Mouse (Mus musculus) brown adipose tissue, adult 24 weeks (tissue): ENCODE results near the gene Prr5l. TPM values are rescaled to one million over a fixed set of nuclear protein-coding genes. Genes with fewer than 3 reads are reported as not detected.

Experiments used
- H3K27ac ChIP-seq: fragments of 200-500 bp; replicated peaks from 2 replicates; pipeline ENCODE4 v1.5.1; 2012; ENCODE audit warnings: low read depth, mild to moderate bottlenecking, low read length
- H3K4me1 ChIP-seq: fragments of 200-500 bp; 2 replicates; pipeline ENCODE4 v1.6.1; 2012; ENCODE audit warnings: low read length, mixed read lengths; ENCODE audit not compliant: control insufficient read depth, insufficient read depth, insufficient read length
- H3K4me3 ChIP-seq: fragments of 200-500 bp; 2 replicates; pipeline ENCODE4 v1.5.1; 2012; ENCODE audit warnings: low read depth, mild to moderate bottlenecking, low read length, moderate library complexity; ENCODE audit not compliant: insufficient read depth
- polyA plus RNA-seq: library from polyadenylated mRNA; stranded (reverse); fragments of >200 nt; gene quantifications from 2 replicates; pipeline ENCODE4 v1.2.4, GENCODE M21; 2012; ENCODE audit not compliant: missing spikeins, insufficient read depth, insufficient read length

The Prr5l gene
- polyA plus RNA-seq, 1 experiment, result 1.7 TPM

GRCm38 (mm10) chr2:101792130-101792529 is 90.7 kb downstream of the Prr5l start:
- no peaks in the 10 kb centered on the region; the same call in 1 of the 2 replicates for H3K4me1 ChIP-seq
- H3K27ac ChIP-seq, result no peak overlapping the region
- no peak overlapping the region for H3K4me3 ChIP-seq

GRCm38 (mm10) chr2:101783255-101783654 is 99.6 kb downstream of the Prr5l start:
- Histone ChIP-seq H3K4me3 (no peak overlapping the region), H3K27ac (no peak overlapping the region), H3K4me1 (no peaks in the 10 kb centered on the region)

- H3K27ac ChIP-seq, result no peak overlapping the region
- H3K4me1 ChIP-seq, result no peaks in the 10 kb centered on the region
- H3K4me3 ChIP-seq, result no peak overlapping the region
Measured at GRCm38 (mm10) chr2:101781357-101781777, 101.5 kb downstream of the Prr5l start.

- H3K4me1 ChIP-seq, result no peaks in the 10 kb centered on the region
- no peak overlapping the region for H3K27ac ChIP-seq
- H3K4me3 ChIP-seq, result no peak overlapping the region
Measured at GRCm38 (mm10) chr2:101778080-101778479, 104.7 kb downstream of the Prr5l start.

GRCm38 (mm10) chr2:101763503-101763902 is 119.3 kb downstream of the Prr5l start:
- Histone ChIP-seq H3K27ac (peak overlapping the region; percentile 6; the same call in 1 of the 2 replicates), H3K4me3 (no peak overlapping the region), H3K4me1 (peaks cover 13% of the 10 kb centered on the region)

- H3K4me1 ChIP-seq, result peaks cover 13% of the 10 kb centered on the region
- H3K4me3 ChIP-seq, result no peak overlapping the region
- H3K27ac ChIP-seq, result peak overlapping the region; percentile 63
Measured at GRCm38 (mm10) chr2:101762955-101763386, 119.9 kb downstream of the Prr5l start.

GRCm38 (mm10) chr2:101762405-101762804 is 120.4 kb downstream of the Prr5l start:
- peak overlapping the region; percentile 63 for H3K27ac ChIP-seq
- H3K4me3 ChIP-seq, result no peak overlapping the region
- peaks cover 13% of the 10 kb centered on the region for H3K4me1 ChIP-seq

- H3K27ac ChIP-seq, result no peak overlapping the region
- peaks cover 13% of the 10 kb centered on the region for H3K4me1 ChIP-seq
Measured at GRCm38 (mm10) chr2:101761898-101762297, 120.9 kb downstream of the Prr5l start.

GRCm38 (mm10) chr2:101759523-101760277 is 123.1 kb downstream of the Prr5l start:
- Histone ChIP-seq H3K4me1 (peaks cover 13% of the 10 kb centered on the region), H3K4me3 (no peak overlapping the region), H3K27ac (no peak overlapping the region)

More at GRCm38 (mm10) chr2:101761898-101762297, 120.9 kb downstream of the Prr5l start:
- no peak overlapping the region for H3K4me3 ChIP-seq

GRCm38 (mm10) chr2:101757806-101758205 is 125.0 kb downstream of the Prr5l start:
- Histone ChIP-seq H3K4me3 (no peak overlapping the region), H3K27ac (no peak overlapping the region), H3K4me1 (peaks cover 9% of the 10 kb centered on the region)

GRCm38 (mm10) chr2:101756069-101756753 is 126.6 kb downstream of the Prr5l start:
- peaks cover 9% of the 10 kb centered on the region for H3K4me1 ChIP-seq
- no peak overlapping the region for H3K4me3 ChIP-seq
- no peak overlapping the region for H3K27ac ChIP-seq

GRCm38 (mm10) chr2:101754939-101755555 is 127.8 kb downstream of the Prr5l start:
- H3K4me1 ChIP-seq, result peaks cover 9% of the 10 kb centered on the region
- 0 out of 2 replicates have a peak overlapping the region, but pooled peaks have one; percentile 4 for H3K27ac ChIP-seq
- H3K4me3 ChIP-seq, result no peak overlapping the region

GRCm38 (mm10) chr2:101754428-101754827 is 128.4 kb downstream of the Prr5l start:
- no peak overlapping the region for H3K27ac ChIP-seq
- peaks cover 9% of the 10 kb centered on the region for H3K4me1 ChIP-seq
- no peak overlapping the region for H3K4me3 ChIP-seq

GRCm38 (mm10) chr2:101752979-101753378 is 129.8 kb downstream of the Prr5l start:
- peak overlapping the region; percentile 73 for H3K27ac ChIP-seq
- no peak overlapping the region for H3K4me3 ChIP-seq
- peaks cover 9% of the 10 kb centered on the region for H3K4me1 ChIP-seq

- no peak overlapping the region for H3K4me3 ChIP-seq
- peaks cover 9% of the 10 kb centered on the region for H3K4me1 ChIP-seq
- peak overlapping the region; percentile 73 for H3K27ac ChIP-seq
Measured at GRCm38 (mm10) chr2:101752402-101752801, 130.4 kb downstream of the Prr5l start.
